Mouse (Mus musculus) urinary bladder, postnatal 4 days (tissue): Measurements from ENCODE around the gene Atad1.
A peak's percentile ranks its signal among the peaks of the same experiment; 100 is the strongest.
"Not testable (repeated sequence)": the region's sequence is repeated elsewhere in the genome, so short reads cannot be mapped to it uniquely, and the experiment has no call there.

ENCODE experiments used
- DNase-seq, 2 experiments: peaks; one replicate each; pipeline ENCODE4 v3.0.0; 2021 to 2022; ENCODE audit warnings: low spot score in 2 of 2

Gene Atad1

GRCm38 (mm10) chr19:32739686-32740085 is at the start of gene Atad1:
Gene Atad1 (minus strand): TSS chr19:32739786.
- DNase-seq, result no peak

- not testable (repeated sequence) for DNase-seq
Measured at GRCm38 (mm10) chr19:32788016-32788415, 48.4 kb upstream of the Atad1 start.

- DNase-seq, result not testable (repeated sequence)
Measured at GRCm38 (mm10) chr19:32787388-32787787, 47.8 kb upstream of the Atad1 start.

- no peak for DNase-seq
Measured at GRCm38 (mm10) chr19:32781305-32782071, 41.9 kb upstream of the Atad1 start.

GRCm38 (mm10) chr19:32779131-32779530 is 39.5 kb upstream of the Atad1 start:
- DNase-seq, result no peak

- no peak for DNase-seq
Measured at GRCm38 (mm10) chr19:32778411-32778810, 38.8 kb upstream of the Atad1 start.

GRCm38 (mm10) chr19:32762493-32762892 is 22.9 kb upstream of the Atad1 start:
- DNase-seq, result no peak

- DNase-seq, result no peak
Measured at GRCm38 (mm10) chr19:32761162-32761561, 21.6 kb upstream of the Atad1 start.

GRCm38 (mm10) chr19:32760499-32760898 is 20.9 kb upstream of the Atad1 start:
- DNase-seq, result no peak

- no peak for DNase-seq
Measured at GRCm38 (mm10) chr19:32759357-32760024, 19.9 kb upstream of the Atad1 start.

- no peak for DNase-seq
Measured at GRCm38 (mm10) chr19:32758793-32759161, 19.2 kb upstream of the Atad1 start.

GRCm38 (mm10) chr19:32757831-32758792 is 18.5 kb upstream of the Atad1 start:
- peak; percentile 35 to 62 for DNase-seq

GRCm38 (mm10) chr19:32756900-32757725 is 17.5 kb upstream of the Atad1 start, which contains the start of gene Pten:
Gene Pten (plus strand): TSS chr19:32757497.
- peak; percentile 97 for DNase-seq

- no peak for DNase-seq
Measured at GRCm38 (mm10) chr19:32756636-32756899, 17.0 kb upstream of the Atad1 start.

- peak; percentile 94 to 98 for DNase-seq
Measured at GRCm38 (mm10) chr19:32755792-32756635, 16.4 kb upstream of the Atad1 start.

GRCm38 (mm10) chr19:32755104-32755791 is 15.7 kb upstream of the Atad1 start:
- DNase-seq, result no peak

- no peak for DNase-seq
Measured at GRCm38 (mm10) chr19:32754188-32755000, 14.8 kb upstream of the Atad1 start.

- DNase-seq, result no peak
Measured at GRCm38 (mm10) chr19:32753386-32753785, 13.8 kb upstream of the Atad1 start.

- no peak for DNase-seq
Measured at GRCm38 (mm10) chr19:32752357-32752756, 12.8 kb upstream of the Atad1 start.
